Mouse (Mus musculus) heart, embryonic 12.5 days (tissue): ENCODE results near the gene Hnrnpul2. TPM values are rescaled to one million over a fixed set of nuclear protein-coding genes. Genes with fewer than 3 reads are reported as not detected.

Experiments used
- ATAC-seq: fragments of 200-750 bp; cut with Nextera tagmentation; 2 replicates; pipeline ENCODE4 v1.8.0; 2017; ENCODE audit warnings: moderate TSS enrichment, moderate library complexity; ENCODE audit not compliant: insufficient number of reproducible peaks, low FRiP score
- H3K27ac ChIP-seq: fragments of 300-500 bp; sonication (generic); 2 replicates; pipeline ENCODE4 v1.5.1; 2016; ENCODE audit warnings: mild to moderate bottlenecking, moderate library complexity; ENCODE audit not compliant: poor library complexity, severe bottlenecking
- H3K27me3 ChIP-seq: fragments of 300-500 bp; sonication (generic); replicated peaks from 2 replicates; pipeline ENCODE4 v1.6.1; 2016; ENCODE audit warnings: mild to moderate bottlenecking, moderate library complexity
- H3K36me3 ChIP-seq: fragments of 300-500 bp; sonication (generic); 2 replicates; pipeline ENCODE4 v1.6.1; 2016; ENCODE audit warnings: mild to moderate bottlenecking, moderate library complexity
- H3K4me1 ChIP-seq: fragments of 300-500 bp; sonication (generic); replicated peaks from 2 replicates; pipeline ENCODE4 v1.6.1; 2016; ENCODE audit warnings: mild to moderate bottlenecking
- H3K4me2 ChIP-seq: fragments of 300-500 bp; sonication (generic); 2 replicates; pipeline ENCODE4 v1.6.1; 2016; ENCODE audit warnings: mild to moderate bottlenecking, moderate library complexity
- H3K4me3 ChIP-seq: fragments of 300-500 bp; sonication (generic); 2 replicates; pipeline ENCODE4 v1.5.1; 2016; ENCODE audit warnings: mild to moderate bottlenecking
- H3K9ac ChIP-seq: fragments of 300-500 bp; sonication (generic); 2 replicates; pipeline ENCODE4 v1.6.1; 2016; ENCODE audit warnings: mild to moderate bottlenecking, moderate library complexity
- H3K9me3 ChIP-seq: fragments of 300-500 bp; sonication (generic); replicated peaks from 2 replicates; pipeline ENCODE4 v1.6.1; 2016; ENCODE audit warnings: mild to moderate bottlenecking, moderate library complexity
- WGBS: fragments of 180-500 bp; shearing (Covaris S2); methylation state at CpG from one replicate; pipeline ENCODE4 v1.1.7; 2016; 5-methylcytosine and 5-hydroxymethylcytosine counted together
- polyA plus RNA-seq: library from polyadenylated mRNA; unstranded; fragments of >200 nt; fragmentation: Nextera tagmentation; extraction: Ambion mirVana; gene quantifications from 2 replicates; pipeline ENCODE4 v1.2.1, GENCODE M21; 2016

Hnrnpul2 gene
- polyA plus RNA-seq, 1 experiment from 2014 or later: 3.8 TPM

DNA sequence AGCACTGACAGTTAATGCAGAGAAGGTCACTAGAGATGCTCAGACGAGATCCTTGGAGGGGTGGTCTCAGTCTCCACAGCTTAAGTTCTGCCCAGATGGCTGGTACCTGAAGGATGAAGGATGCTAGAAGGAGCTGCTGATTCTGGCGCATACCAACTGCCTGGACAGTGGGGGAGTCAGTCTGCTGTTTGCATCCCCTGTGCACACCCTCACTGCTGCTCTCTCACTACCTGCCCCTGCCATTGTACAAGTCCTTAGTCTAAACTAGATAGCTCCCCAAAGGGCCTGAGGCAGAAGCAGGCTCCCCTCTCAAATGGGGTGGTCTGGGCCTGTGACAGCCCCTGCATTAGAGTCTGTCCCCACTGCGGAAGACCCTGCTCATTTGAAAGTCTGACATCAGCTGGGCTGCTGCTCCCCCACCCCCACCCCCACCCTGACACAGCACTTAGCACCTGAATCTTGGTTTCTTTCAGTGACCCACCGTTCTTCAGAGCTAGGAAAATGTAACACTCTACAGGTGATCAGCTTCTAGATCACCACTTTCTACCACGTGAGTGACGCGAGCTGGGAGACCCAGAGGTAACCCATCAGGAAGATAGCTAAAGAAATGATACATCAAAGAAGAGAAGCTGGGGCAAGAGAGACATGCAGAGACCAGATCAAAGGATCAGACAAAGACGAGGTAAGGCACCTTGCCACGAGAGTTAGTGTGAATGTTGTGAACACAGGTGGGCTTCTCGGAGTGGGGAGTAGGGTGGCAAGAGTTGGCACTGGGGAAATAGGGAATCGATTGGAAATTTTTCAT, 19.5 kb downstream of the Hnrnpul2 start, which contains the start of gene Gng3:
Gene Gng3, minus strand, starts transcription at position 92 of the 805 bp plus-strand sequence.
- WGBS: 49% methylated on average over 11 of the region's 11 CpGs
- H3K36me3 ChIP-seq: peaks cover 14% of the 10 kb centered on the region
- H3K4me1 ChIP-seq: peaks cover 30% of the 10 kb centered on the region
- peak within 1 kb of the TSS; percentile 82 for H3K4me2 ChIP-seq
- H3K9ac ChIP-seq: peak within 1 kb of the TSS; percentile 80
- no peak for ATAC-seq
- peak within 1 kb of the TSS; percentile 94 for H3K27ac ChIP-seq
- H3K9me3 ChIP-seq: no peaks in the 10 kb centered on the region
- H3K27me3 ChIP-seq: no peaks in the 10 kb centered on the region
- H3K4me3 ChIP-seq: peak within 1 kb of the TSS; percentile 60

- H3K27me3 ChIP-seq: no peaks in the 10 kb centered on the region
- H3K4me1 ChIP-seq: peaks cover 30% of the 10 kb centered on the region
- H3K9ac ChIP-seq: peak overlapping the region; percentile 80
- peak; percentile 76 for ATAC-seq
- H3K36me3 ChIP-seq: 0 out of 2 replicates have a peak, but pooled peaks cover 8% of the 10 kb centered on the region
- no peaks in the 10 kb centered on the region for H3K9me3 ChIP-seq
- peak overlapping the region; percentile 82 for H3K4me2 ChIP-seq
- no peak overlapping the region for H3K27ac ChIP-seq
- peak overlapping the region; percentile 58 for H3K4me3 ChIP-seq
- 21% methylated on average over 29 of the region's 29 CpGs for WGBS
These were observed 20.3 kb downstream of the Hnrnpul2 start for GRCm38 (mm10) chr19:8839908-8840791.

DNA sequence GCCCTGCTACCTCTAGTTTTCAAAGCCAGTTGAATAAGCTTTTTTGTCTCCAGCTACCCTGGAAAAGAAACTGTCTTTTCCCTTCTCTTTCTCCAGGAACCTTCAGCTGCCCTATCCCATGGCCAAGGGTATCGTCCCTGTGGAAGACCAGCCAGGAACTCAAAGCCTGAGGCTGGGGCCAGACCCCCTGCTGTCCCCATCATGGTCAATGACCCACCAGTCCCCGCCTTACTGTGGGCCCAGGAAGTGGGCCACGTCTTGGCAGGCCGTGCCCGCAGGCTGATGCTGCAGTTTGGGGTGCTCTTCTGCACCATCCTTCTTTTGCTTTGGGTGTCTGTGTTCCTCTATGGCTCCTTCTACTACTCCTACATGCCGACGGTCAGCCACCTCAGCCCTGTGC, 21.2 kb downstream of the Hnrnpul2 start:
- WGBS: 89% methylated on average over 7 of the region's 7 CpGs
- Histone ChIP-seq H3K9ac (peak overlapping the region; percentile 80; the same call in 1 of the 2 replicates), H3K36me3 (peaks cover 14% of the 10 kb centered on the region), H3K4me1 (peaks cover 30% of the 10 kb centered on the region), H3K4me2 (peak overlapping the region; percentile 82), H3K27ac (no peak overlapping the region), H3K9me3 (no peaks in the 10 kb centered on the region), H3K4me3 (peak overlapping the region; percentile 58; the same call in 1 of the 2 replicates), H3K27me3 (no peaks in the 10 kb centered on the region)
- no peak for ATAC-seq

DNA sequence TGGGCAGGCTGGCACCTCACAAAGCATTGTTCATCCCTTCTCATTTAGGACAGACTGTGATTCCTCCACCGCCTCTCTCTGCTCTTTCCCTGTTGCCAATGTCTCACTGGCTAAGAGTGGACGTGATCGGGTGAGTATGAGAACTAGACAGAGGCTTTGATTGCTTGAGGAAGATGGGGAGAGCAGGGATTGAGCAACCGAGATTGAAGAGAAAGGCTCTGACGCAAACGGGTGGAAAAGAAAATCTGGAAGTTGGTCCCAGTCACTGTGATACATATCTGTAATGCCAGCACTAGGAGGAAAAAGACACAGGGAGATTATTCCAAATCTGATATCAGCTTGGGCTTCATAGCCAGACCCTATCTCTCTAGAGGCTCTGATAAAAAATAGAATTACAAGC, 23.2 kb downstream of the Hnrnpul2 start:
- Histone ChIP-seq H3K36me3 (peaks cover 34% of the 10 kb centered on the region), H3K27ac (no peak overlapping the region), H3K4me3 (no peak overlapping the region), H3K4me2 (no peak overlapping the region), H3K9ac (no peak overlapping the region), H3K4me1 (peaks cover 28% of the 10 kb centered on the region), H3K9me3 (no peaks in the 10 kb centered on the region), H3K27me3 (no peaks in the 10 kb centered on the region)
- no peak for ATAC-seq
- 84% methylated on average over 6 of the region's 6 CpGs for WGBS

- H3K27me3 ChIP-seq: no peaks in the 10 kb centered on the region
- H3K36me3 ChIP-seq: peaks cover 41% of the 10 kb centered on the region
- H3K27ac ChIP-seq: no peak overlapping the region
- no peak overlapping the region for H3K4me3 ChIP-seq
- peaks cover 13% of the 10 kb centered on the region for H3K4me1 ChIP-seq
- H3K4me2 ChIP-seq: no peak overlapping the region
- H3K9me3 ChIP-seq: no peaks in the 10 kb centered on the region
- H3K9ac ChIP-seq: no peak overlapping the region
- WGBS: 61% methylated on average over 5 of the region's 5 CpGs
- no peak for ATAC-seq
These were observed 24.7 kb downstream of the Hnrnpul2 start for GRCm38 (mm10) chr19:8844371-8845129.

DNA sequence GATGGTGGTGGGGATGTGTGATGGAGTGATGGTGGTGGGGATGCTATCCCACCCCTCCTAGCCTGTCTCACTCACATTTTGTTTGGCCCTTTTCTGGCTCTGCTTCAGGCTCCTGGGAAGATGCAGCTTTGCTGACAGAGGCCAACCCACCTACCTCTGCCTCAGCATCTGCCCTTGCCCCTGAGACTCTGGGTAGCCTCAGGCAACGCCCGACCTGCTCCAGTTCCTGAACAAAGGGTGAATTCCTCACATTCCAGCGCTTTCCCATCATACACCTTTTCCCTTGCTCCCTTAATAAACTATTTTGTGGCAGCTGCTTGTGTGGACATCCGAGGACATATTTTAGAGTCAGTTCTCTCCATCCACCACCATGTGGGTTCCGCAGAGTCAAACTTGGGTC, 28.5 kb downstream of the Hnrnpul2 start:
- no peak overlapping the region for H3K27ac ChIP-seq
- peaks cover 35% of the 10 kb centered on the region for H3K36me3 ChIP-seq
- H3K4me3 ChIP-seq: no peak overlapping the region
- H3K27me3 ChIP-seq: no peaks in the 10 kb centered on the region
- H3K4me1 ChIP-seq: peaks cover 9% of the 10 kb centered on the region
- no peak overlapping the region for H3K4me2 ChIP-seq
- H3K9ac ChIP-seq: no peak overlapping the region
- no peak for ATAC-seq
- H3K9me3 ChIP-seq: no peaks in the 10 kb centered on the region
- 76% methylated on average over 5 of the region's 5 CpGs for WGBS

- H3K9ac ChIP-seq: 0 out of 2 replicates have a peak within 1 kb of the TSS, but pooled peaks have one; percentile 44
- H3K4me2 ChIP-seq: peak within 1 kb of the TSS; percentile 44
- peak; percentile 44; the same call in 1 of the 2 replicates for ATAC-seq
These were observed 30.6 kb downstream of the Hnrnpul2 start, which contains the start of gene Lrrn4cl for GRCm38 (mm10) chr19:8850402-8850901. Gene Lrrn4cl (plus strand): TSS chr19:8850768.

GRCm38 (mm10) chr19:8851639-8852038, 31.8 kb downstream of the Hnrnpul2 start:
- Histone ChIP-seq H3K27ac (no peak overlapping the region), H3K36me3 (peaks cover 21% of the 10 kb centered on the region), H3K4me3 (no peak overlapping the region), H3K9ac (no peak overlapping the region), H3K27me3 (no peaks in the 10 kb centered on the region), H3K4me1 (peaks cover 9% of the 10 kb centered on the region), H3K4me2 (no peak overlapping the region), H3K9me3 (no peaks in the 10 kb centered on the region)
- 46% methylated on average over 7 of the region's 7 CpGs for WGBS
- ATAC-seq: no peak

More at GRCm38 (mm10) chr19:8850402-8850901, 30.6 kb downstream of the Hnrnpul2 start, which contains the start of gene Lrrn4cl:
- peaks cover 33% of the 10 kb centered on the region for H3K36me3 ChIP-seq
- WGBS: 18% methylated on average over 7 of the region's 7 CpGs
- H3K27me3 ChIP-seq: no peaks in the 10 kb centered on the region
- H3K27ac ChIP-seq: peak within 1 kb of the TSS; percentile 55
- H3K4me1 ChIP-seq: peaks cover 9% of the 10 kb centered on the region
- H3K9me3 ChIP-seq: no peaks in the 10 kb centered on the region
- H3K4me3 ChIP-seq: no peak within 1 kb of the TSS

GRCm38 (mm10) chr19:8852236-8852928, 32.6 kb downstream of the Hnrnpul2 start:
- H3K27ac ChIP-seq: no peak overlapping the region
- H3K4me3 ChIP-seq: no peak overlapping the region
- H3K4me2 ChIP-seq: no peak overlapping the region
- H3K9me3 ChIP-seq: no peaks in the 10 kb centered on the region
- 56% methylated on average over 10 of the region's 10 CpGs for WGBS
- peaks cover 9% of the 10 kb centered on the region for H3K4me1 ChIP-seq
- H3K27me3 ChIP-seq: no peaks in the 10 kb centered on the region
- no peak overlapping the region for H3K9ac ChIP-seq
- peaks cover 14% of the 10 kb centered on the region for H3K36me3 ChIP-seq
- no peak for ATAC-seq

GRCm38 (mm10) chr19:8853117-8853516, 33.3 kb downstream of the Hnrnpul2 start:
- no peak overlapping the region for H3K4me2 ChIP-seq
- no peak overlapping the region for H3K9ac ChIP-seq
- no peak overlapping the region for H3K27ac ChIP-seq
- H3K9me3 ChIP-seq: no peaks in the 10 kb centered on the region
- H3K4me3 ChIP-seq: no peak overlapping the region
- peaks cover 7% of the 10 kb centered on the region for H3K36me3 ChIP-seq
- 78% methylated on average over 3 of the region's 3 CpGs for WGBS
- no peaks in the 10 kb centered on the region for H3K27me3 ChIP-seq
- no peak for ATAC-seq
- H3K4me1 ChIP-seq: peaks cover 9% of the 10 kb centered on the region
